Mouse (Mus musculus): ENCODE measurements around the gene Hmga2. TPM values are rescaled to one million over a fixed set of nuclear protein-coding genes. Genes with fewer than 3 reads are reported as not detected.

Gene Hmga2
- polyA plus RNA-seq, 1 experiment from 2014 or later = 23.2 TPM

- Histone ChIP-seq H3K4me1 (ENCODE audit: control insufficient read depth, insufficient read depth, low read length) (no peaks in the 10 kb centered on the region), H3K9ac (ENCODE audit: low read length) (no peak overlapping the region), H3K36me3 (ENCODE audit: control insufficient read depth, insufficient read depth, low read length) (no peaks in the 10 kb centered on the region), H3K27me3 (ENCODE audit: control insufficient read depth, insufficient read depth, low read length) (no peaks in the 10 kb centered on the region), H3K4me3 (ENCODE audit: low read depth, low read length) (no peak overlapping the region), H3K9me3 (ENCODE audit: control insufficient read depth, low read length) (no peaks in the 10 kb centered on the region), H3K4me2 (no peak overlapping the region), H3K27ac (ENCODE audit: low read depth, low read length) (no peak overlapping the region)
- no peak for ATAC-seq (ENCODE audit: low FRiP score)
- DNase-seq (ENCODE audit: low spot score, missing footprints) = no peak
These were observed 21.8 kb upstream of the Hmga2 start for GRCm38 (mm10) chr10:120498086-120498485.

- no peak overlapping the region for H3K4me3 ChIP-seq (ENCODE audit: low read depth, low read length)
- peak; percentile 49 for DNase-seq (ENCODE audit: low spot score, missing footprints)
- no peak overlapping the region for H3K27ac ChIP-seq (ENCODE audit: low read depth, low read length)
- no peaks in the 10 kb centered on the region for H3K36me3 ChIP-seq (ENCODE audit: control insufficient read depth, insufficient read depth, low read length)
- no peak overlapping the region for H3K4me2 ChIP-seq
- 100% methylated on average over 1 of the region's 1 CpGs for WGBS
- no peaks in the 10 kb centered on the region for H3K9me3 ChIP-seq (ENCODE audit: control insufficient read depth, low read length)
- no peaks in the 10 kb centered on the region for H3K27me3 ChIP-seq (ENCODE audit: control insufficient read depth, insufficient read depth, low read length)
- no peaks in the 10 kb centered on the region for H3K4me1 ChIP-seq (ENCODE audit: control insufficient read depth, insufficient read depth, low read length)
- H3K9ac ChIP-seq (ENCODE audit: low read length) = no peak overlapping the region
- ATAC-seq (ENCODE audit: low FRiP score) = no peak
These were observed 18.4 kb upstream of the Hmga2 start for GRCm38 (mm10) chr10:120494653-120495052.

GRCm38 (mm10) chr10:120491477-120491876, 15.2 kb upstream of the Hmga2 start:
- Histone ChIP-seq H3K4me2 (no peak overlapping the region), H3K27ac (ENCODE audit: low read depth, low read length) (no peak overlapping the region), H3K9me3 (ENCODE audit: control insufficient read depth, low read length) (peaks cover 2% of the 10 kb centered on the region), H3K27me3 (ENCODE audit: control insufficient read depth, insufficient read depth, low read length) (no peaks in the 10 kb centered on the region), H3K9ac (ENCODE audit: low read length) (no peak overlapping the region), H3K4me3 (ENCODE audit: low read depth, low read length) (no peak overlapping the region), H3K36me3 (ENCODE audit: control insufficient read depth, insufficient read depth, low read length) (no peaks in the 10 kb centered on the region), H3K4me1 (ENCODE audit: control insufficient read depth, insufficient read depth, low read length) (no peaks in the 10 kb centered on the region)
- DNase-seq (ENCODE audit: low spot score, missing footprints) = no peak
- 85% methylated on average over 5 of the region's 5 CpGs for WGBS
- ATAC-seq (ENCODE audit: low FRiP score) = no peak

GRCm38 (mm10) chr10:120489611-120490010, 13.3 kb upstream of the Hmga2 start:
- H3K4me1 ChIP-seq (ENCODE audit: control insufficient read depth, insufficient read depth, low read length) = no peaks in the 10 kb centered on the region
- H3K27ac ChIP-seq (ENCODE audit: low read depth, low read length) = no peak overlapping the region
- no peak overlapping the region for H3K9ac ChIP-seq (ENCODE audit: low read length)
- H3K27me3 ChIP-seq (ENCODE audit: control insufficient read depth, insufficient read depth, low read length) = no peaks in the 10 kb centered on the region
- 79% methylated on average over 3 of the region's 3 CpGs for WGBS
- no peaks in the 10 kb centered on the region for H3K36me3 ChIP-seq (ENCODE audit: control insufficient read depth, insufficient read depth, low read length)
- no peak overlapping the region for H3K4me3 ChIP-seq (ENCODE audit: low read depth, low read length)
- H3K9me3 ChIP-seq (ENCODE audit: control insufficient read depth, low read length) = peaks cover 2% of the 10 kb centered on the region
- DNase-seq (ENCODE audit: low spot score, missing footprints) (no peak), ATAC-seq (ENCODE audit: low FRiP score) (no peak)
- no peak overlapping the region for H3K4me2 ChIP-seq

GRCm38 (mm10) chr10:120488526-120488925, 12.3 kb upstream of the Hmga2 start:
- no peak overlapping the region for H3K4me3 ChIP-seq (ENCODE audit: low read depth, low read length)
- H3K4me1 ChIP-seq (ENCODE audit: control insufficient read depth, insufficient read depth, low read length) = no peaks in the 10 kb centered on the region
- 84% methylated on average over 4 of the region's 4 CpGs for WGBS
- H3K4me2 ChIP-seq = no peak overlapping the region
- DNase-seq (ENCODE audit: low spot score, missing footprints) = no peak
- no peak overlapping the region for H3K27ac ChIP-seq (ENCODE audit: low read depth, low read length)
- ATAC-seq (ENCODE audit: low FRiP score) = no peak
- H3K9ac ChIP-seq (ENCODE audit: low read length) = no peak overlapping the region
- peaks cover 2% of the 10 kb centered on the region for H3K9me3 ChIP-seq (ENCODE audit: control insufficient read depth, low read length)
- H3K27me3 ChIP-seq (ENCODE audit: control insufficient read depth, insufficient read depth, low read length) = no peaks in the 10 kb centered on the region
- no peaks in the 10 kb centered on the region for H3K36me3 ChIP-seq (ENCODE audit: control insufficient read depth, insufficient read depth, low read length)

GRCm38 (mm10) chr10:120487881-120488280, 11.6 kb upstream of the Hmga2 start:
- Histone ChIP-seq H3K4me3 (ENCODE audit: low read depth, low read length) (no peak overlapping the region), H3K4me2 (no peak overlapping the region), H3K27ac (ENCODE audit: low read depth, low read length) (no peak overlapping the region), H3K36me3 (ENCODE audit: control insufficient read depth, insufficient read depth, low read length) (no peaks in the 10 kb centered on the region), H3K4me1 (ENCODE audit: control insufficient read depth, insufficient read depth, low read length) (no peaks in the 10 kb centered on the region), H3K9me3 (ENCODE audit: control insufficient read depth, low read length) (peaks cover 2% of the 10 kb centered on the region), H3K27me3 (ENCODE audit: control insufficient read depth, insufficient read depth, low read length) (no peaks in the 10 kb centered on the region), H3K9ac (ENCODE audit: low read length) (no peak overlapping the region)
- ATAC-seq (ENCODE audit: low FRiP score) (no peak), DNase-seq (ENCODE audit: low spot score, missing footprints) (no peak)
- 88% methylated on average over 1 of the region's 1 CpGs for WGBS

- Histone ChIP-seq H3K27me3 (ENCODE audit: control insufficient read depth, insufficient read depth, low read length) (no peaks in the 10 kb centered on the region), H3K4me3 (ENCODE audit: low read depth, low read length) (no peak overlapping the region), H3K9ac (ENCODE audit: low read length) (no peak overlapping the region), H3K4me1 (ENCODE audit: control insufficient read depth, insufficient read depth, low read length) (no peaks in the 10 kb centered on the region), H3K27ac (ENCODE audit: low read depth, low read length) (no peak overlapping the region), H3K4me2 (no peak overlapping the region), H3K9me3 (ENCODE audit: control insufficient read depth, low read length) (peaks cover 2% of the 10 kb centered on the region), H3K36me3 (ENCODE audit: control insufficient read depth, insufficient read depth, low read length) (no peaks in the 10 kb centered on the region)
- no peak for DNase-seq (ENCODE audit: low spot score, missing footprints)
- 81% methylated on average over 1 of the region's 1 CpGs for WGBS
- no peak for ATAC-seq (ENCODE audit: low FRiP score)
These were observed 9.2 kb upstream of the Hmga2 start for GRCm38 (mm10) chr10:120485461-120485860.

- no peak overlapping the region for H3K4me2 ChIP-seq
- H3K9me3 ChIP-seq (ENCODE audit: control insufficient read depth, low read length) = peaks cover 2% of the 10 kb centered on the region
- no peaks in the 10 kb centered on the region for H3K36me3 ChIP-seq (ENCODE audit: control insufficient read depth, insufficient read depth, low read length)
- H3K4me1 ChIP-seq (ENCODE audit: control insufficient read depth, insufficient read depth, low read length) = no peaks in the 10 kb centered on the region
- H3K4me3 ChIP-seq (ENCODE audit: low read depth, low read length) = no peak overlapping the region
- ATAC-seq (ENCODE audit: low FRiP score) = no peak
- no peak overlapping the region for H3K9ac ChIP-seq (ENCODE audit: low read length)
- H3K27ac ChIP-seq (ENCODE audit: low read depth, low read length) = no peak overlapping the region
- no peak for DNase-seq (ENCODE audit: low spot score, missing footprints)
- 87% methylated on average over 4 of the region's 4 CpGs for WGBS
- H3K27me3 ChIP-seq (ENCODE audit: control insufficient read depth, insufficient read depth, low read length) = no peaks in the 10 kb centered on the region
These were observed 7.9 kb upstream of the Hmga2 start for GRCm38 (mm10) chr10:120484144-120484543.

GRCm38 (mm10) chr10:120478164-120478563, 1.9 kb upstream of the Hmga2 start:
- peak; percentile 95 for DNase-seq (ENCODE audit: low spot score, missing footprints)
- peaks cover 13% of the 10 kb centered on the region; the same call in 1 of the 2 replicates for H3K4me1 ChIP-seq (ENCODE audit: control insufficient read depth, insufficient read depth, low read length)
- H3K9me3 ChIP-seq (ENCODE audit: control insufficient read depth, low read length) = no peaks in the 10 kb centered on the region
- H3K9ac ChIP-seq (ENCODE audit: low read length) = 0 out of 2 replicates have a peak overlapping the region, but pooled peaks have one; percentile 30
- no peak for ATAC-seq (ENCODE audit: low FRiP score)
- no peak overlapping the region for H3K27ac ChIP-seq (ENCODE audit: low read depth, low read length)
- H3K36me3 ChIP-seq (ENCODE audit: control insufficient read depth, insufficient read depth, low read length) = no peaks in the 10 kb centered on the region
- WGBS = 1% methylated on average over 16 of the region's 16 CpGs
- peak overlapping the region; percentile 97 for H3K4me2 ChIP-seq
- peak overlapping the region; percentile 74 for H3K4me3 ChIP-seq (ENCODE audit: low read depth, low read length)
- H3K27me3 ChIP-seq (ENCODE audit: control insufficient read depth, insufficient read depth, low read length) = no peaks in the 10 kb centered on the region

- peak overlapping the region; percentile 97 for H3K4me2 ChIP-seq
These were observed 1.2 kb upstream of the Hmga2 start for GRCm38 (mm10) chr10:120477501-120477900.

More at GRCm38 (mm10) chr10:120477501-120477900, 1.2 kb upstream of the Hmga2 start:
- Histone ChIP-seq H3K27ac (ENCODE audit: low read depth, low read length) (no peak overlapping the region), H3K27me3 (ENCODE audit: control insufficient read depth, insufficient read depth, low read length) (no peaks in the 10 kb centered on the region), H3K9ac (ENCODE audit: low read length) (peak overlapping the region; percentile 91), H3K4me1 (ENCODE audit: control insufficient read depth, insufficient read depth, low read length) (peaks cover 14% of the 10 kb centered on the region; the same call in 1 of the 2 replicates), H3K4me3 (ENCODE audit: low read depth, low read length) (peak overlapping the region; percentile 74), H3K9me3 (ENCODE audit: control insufficient read depth, low read length) (no peaks in the 10 kb centered on the region), H3K36me3 (ENCODE audit: control insufficient read depth, insufficient read depth, low read length) (no peaks in the 10 kb centered on the region)
- WGBS = under 1% methylated on average over 21 of the region's 21 CpGs
- DNase-seq (ENCODE audit: low spot score, missing footprints) (peak; percentile 95), ATAC-seq (ENCODE audit: low FRiP score) (peak; percentile 11)
